In genomic region chr8:115397981-115398380, GRCm38 (mm10) we compare ENCODE assay signal across 13 mouse cellular contexts.
DNase-seq lines count a peak whose midpoint lies in the region; ATAC-seq lines count a peak whose summit lies in the region.
"Had no signal": no experiment of that assay in that cellular context is flagged by ENCODE, and none has a peak within 500 bp of the region (broad histone marks: within the 10 kb centered on the region; RNA-seq: fewer than 3 reads in every experiment).

No protein-coding gene starts in this region.

- no peak overlapping the region for H3K9ac ChIP-seq in midbrain, embryonic 13.5 days (replicated peaks)

- no peaks in the 10 kb centered on the region for H3K4me1 ChIP-seq in midbrain, embryonic 13.5 days (replicated peaks)
- no peaks in the 10 kb centered on the region for H3K4me1 ChIP-seq in heart, embryonic 10.5 days

- H3K4me3 ChIP-seq in midbrain, embryonic 13.5 days (replicated peaks): no peak overlapping the region
- H3K4me3 ChIP-seq in heart, embryonic 10.5 days: no peak overlapping the region
- H3K4me3 ChIP-seq: myocyte had no signal

- peak; percentile 11 for DNase-seq in layer of hippocampus, adult 11-12 months (ENCODE audit: low spot score)
- no peak for DNase-seq in layer of hippocampus, postnatal 10 days (ENCODE audit: low spot score in 2 of 2)
- peak; percentile 94 for DNase-seq in induced T-regulatory cell, adult 2 months (ENCODE audit: low read depth)
- peak; percentile 44 to 82 for DNase-seq in natural killer cell, adult 2 months (ENCODE audit: low spot score in 2 of 2)
- peak; percentile 57 for DNase-seq in thymus, postnatal 25 days
- no peak for DNase-seq in gastrocnemius, postnatal 4 days (ENCODE audit: low spot score in 2 of 2)
- DNase-seq in heart, embryonic 10.5 days (ENCODE audit: low spot score): no peak
- DNase-seq: gastrocnemius, postnatal 36 days; heart, postnatal 36 days; kidney, adult 18-20 months; right cerebral cortex, adult 18-20 months had no signal

- no peak for ATAC-seq in midbrain, embryonic 13.5 days

- no peaks in the 10 kb centered on the region for H3K9me3 ChIP-seq in midbrain, embryonic 13.5 days
- H3K9me3 ChIP-seq in heart, embryonic 10.5 days: no peaks in the 10 kb centered on the region

- WGBS in midbrain, embryonic 13.5 days: 90% methylated on average over 3 of the region's 3 CpGs
- WGBS in heart, embryonic 10.5 days: 80% methylated on average over 3 of the region's 3 CpGs

- H3K27ac ChIP-seq in midbrain, embryonic 13.5 days: no peak overlapping the region
- no peak overlapping the region for H3K27ac ChIP-seq in heart, embryonic 10.5 days

- no peaks in the 10 kb centered on the region for H3K36me3 ChIP-seq in midbrain, embryonic 13.5 days
- H3K36me3 ChIP-seq in heart, embryonic 10.5 days: no peaks in the 10 kb centered on the region

- H3K27me3 ChIP-seq in midbrain, embryonic 13.5 days: no peaks in the 10 kb centered on the region
- peaks cover 6% of the 10 kb centered on the region; the same call in 1 of the 2 replicates for H3K27me3 ChIP-seq in heart, embryonic 10.5 days (ENCODE audit: insufficient read depth, poor library complexity, severe bottlenecking)

- no peak overlapping the region for H3K4me2 ChIP-seq in midbrain, embryonic 13.5 days (replicated peaks)

Comparison
In these comparisons a context has a peak if more than half of its experiments do, and no peak if none do; other contexts are left out.
1. DNase-seq: peak in layer of hippocampus, adult 11-12 months (single experiment), induced T-regulatory cell, adult 2 months (single experiment), natural killer cell, adult 2 months (2 of 2) and thymus, postnatal 25 days (single experiment); none in layer of hippocampus, postnatal 10 days (0 of 2), gastrocnemius, postnatal 4 days (0 of 2) and heart, embryonic 10.5 days (single experiment).